Mouse (Mus musculus) MEL (cell line): ENCODE results near the gene Nipal4. TPM values are rescaled to one million over a fixed set of nuclear protein-coding genes. Genes with fewer than 3 reads are reported as not detected.

ENCODE experiments used
- DNase-seq: peaks from one replicate; pipeline ENCODE4 v3.0.0; 2011; ENCODE audit warnings: low read depth, low spot score
- H3K27ac ChIP-seq: 2 replicates; pipeline ENCODE4 v1.5.1; 2012; ENCODE audit warnings: low read depth, mild to moderate bottlenecking, control low read depth, low read length, moderate library complexity; ENCODE audit not compliant: control insufficient read depth
- H3K27me3 ChIP-seq, 2 experiments: fragments of 150-350 bp in 1 of 2; sonication (generic) in 1 of 2; 2 replicates each; pipeline ENCODE4 v1.6.1; 2012; ENCODE audit warnings: low read length in 2 of 2, mild to moderate bottlenecking in 2 of 2, improper control_type of control experiment in 1 of 2, moderate library complexity in 1 of 2; ENCODE audit not compliant: insufficient read depth in 2 of 2, control insufficient read depth in 1 of 2
- H3K36me3 ChIP-seq, 2 experiments: 2 replicates each; pipeline ENCODE4 v1.6.1; 2012 to 2014; ENCODE audit warnings: low read length in 2 of 2, improper control_type of control experiment in 1 of 2, inconsistent platforms in 1 of 2, mild to moderate bottlenecking in 1 of 2; ENCODE audit not compliant: insufficient read depth in 2 of 2, control insufficient read depth in 1 of 2
- H3K4me1 ChIP-seq, 2 experiments: fragments of 150-350 bp in 1 of 2; sonication (generic) in 1 of 2; 2 replicates each; pipeline ENCODE4 v1.6.1; 2012; ENCODE audit warnings: low read length in 2 of 2, improper control_type of control experiment in 1 of 2, mild to moderate bottlenecking in 1 of 2; ENCODE audit not compliant: insufficient read depth in 2 of 2, control insufficient read depth in 1 of 2
- H3K4me3 ChIP-seq, 2 experiments: fragments of 150-350 bp in 1 of 2; sonication (generic) in 1 of 2; 2 replicates each; pipeline ENCODE4 v1.5.1; 2012; ENCODE audit warnings: low read depth in 2 of 2, low read length in 2 of 2, mild to moderate bottlenecking in 2 of 2, moderate library complexity in 2 of 2, control low read depth in 1 of 2, improper control_type of control experiment in 1 of 2; ENCODE audit not compliant: control insufficient read depth in 1 of 2, insufficient read depth in 1 of 2
- H3K79me2 ChIP-seq: 2 replicates; pipeline ENCODE4 v1.6.1; 2012; ENCODE audit warnings: mild to moderate bottlenecking, low read length, moderate library complexity; ENCODE audit not compliant: control insufficient read depth, poor library complexity, insufficient read depth
- H3K9ac ChIP-seq: 2 replicates; pipeline ENCODE4 v1.6.1; 2012; ENCODE audit warnings: low read depth, mild to moderate bottlenecking, control low read depth, low read length, moderate library complexity; ENCODE audit not compliant: control insufficient read depth, poor library complexity, severe bottlenecking
- H3K9me3 ChIP-seq: fragments of 150-350 bp; sonication (generic); replicated peaks from 2 replicates; pipeline ENCODE4 v1.6.1; 2012; ENCODE audit warnings: mild to moderate bottlenecking, low read length, improper control_type of control experiment, moderate library complexity; ENCODE audit not compliant: insufficient read depth
- CHD1 ChIP-seq: IDR thresholded peaks from 2 replicates; pipeline ENCODE4 v1.6.1; 2012; ENCODE audit warnings: low read depth, mild to moderate bottlenecking, inconsistent platforms, low read length, improper control_type of control experiment
- CTCF ChIP-seq, 3 experiments: IDR thresholded peaks in 2 of 3; conservative IDR thresholded peaks in 1 of 3; 2 replicates each; pipeline ENCODE4 v1.5.1; 2011 to 2012; ENCODE audit warnings: low read length in 3 of 3, low read depth in 2 of 3, mild to moderate bottlenecking in 2 of 3, improper control_type of control experiment in 1 of 3, inconsistent platforms in 1 of 3, mixed read lengths in 1 of 3, moderate library complexity in 1 of 3; ENCODE audit not compliant: control insufficient read depth in 1 of 3, insufficient read depth in 1 of 3, poor library complexity in 1 of 3, severe bottlenecking in 1 of 3
- E2F4 ChIP-seq: IDR thresholded peaks from 2 replicates; pipeline ENCODE4 v1.6.1; 2011; ENCODE audit warnings: low read depth, low read length, improper control_type of control experiment, borderline replicate concordance
- EP300 ChIP-seq, 2 experiments: IDR thresholded peaks; 2 replicates each; pipeline ENCODE4 v1.6.1; 2011; ENCODE audit warnings: improper control_type of control experiment in 2 of 2, low read length in 2 of 2, low read depth in 1 of 2, mild to moderate bottlenecking in 1 of 2
- ETS1 ChIP-seq: IDR thresholded peaks from 2 replicates; pipeline ENCODE4 v1.6.1; 2012; ENCODE audit warnings: low read depth, mild to moderate bottlenecking, inconsistent platforms, low read length, improper control_type of control experiment, moderate library complexity
- GATA1 ChIP-seq: IDR thresholded peaks from 2 replicates; pipeline ENCODE4 v1.6.1; 2011; ENCODE audit warnings: low read depth, low read length, improper control_type of control experiment
- MAZ ChIP-seq: IDR thresholded peaks from 2 replicates; pipeline ENCODE4 v1.6.1; 2012; ENCODE audit warnings: low read depth, mild to moderate bottlenecking, inconsistent platforms, low read length, improper control_type of control experiment
- MEF2A ChIP-seq: IDR thresholded peaks from 2 replicates; pipeline ENCODE4 v1.6.1; 2014; ENCODE audit warnings: low read depth, mild to moderate bottlenecking, inconsistent platforms, low read length, improper control_type of control experiment; ENCODE audit not compliant: poor library complexity, insufficient replicate concordance, severe bottlenecking; ENCODE audit errors: extremely low read depth
- MYB ChIP-seq: IDR thresholded peaks from 2 replicates; pipeline ENCODE4 v1.6.1; 2011; ENCODE audit warnings: mild to moderate bottlenecking, low read depth, low read length, improper control_type of control experiment
- NELFE ChIP-seq: IDR thresholded peaks from 2 replicates; pipeline ENCODE4 v1.6.1; 2011; ENCODE audit warnings: low read depth, low read length, improper control_type of control experiment
- NRF1 ChIP-seq: IDR thresholded peaks from 2 replicates; pipeline ENCODE4 v1.6.1; 2014; ENCODE audit warnings: low read depth, mild to moderate bottlenecking, inconsistent platforms, low read length, improper control_type of control experiment, moderate library complexity; ENCODE audit not compliant: poor library complexity, insufficient read depth, severe bottlenecking
- POLR2A ChIP-seq, 2 experiments: IDR thresholded peaks; 2 replicates each; pipeline ENCODE4 v1.6.1; 2011 to 2012; ENCODE audit warnings: low read length in 2 of 2, mild to moderate bottlenecking in 2 of 2, control low read depth in 1 of 2, improper control_type of control experiment in 1 of 2, low read depth in 1 of 2, moderate library complexity in 1 of 2; ENCODE audit not compliant: control insufficient read depth in 1 of 2, insufficient read depth in 1 of 2, poor library complexity in 1 of 2
- RCOR1 ChIP-seq: IDR thresholded peaks from 2 replicates; pipeline ENCODE4 v1.6.1; 2012; ENCODE audit warnings: low read depth, mild to moderate bottlenecking, inconsistent platforms, low read length, improper control_type of control experiment
- SIN3A ChIP-seq: IDR thresholded peaks from 2 replicates; pipeline ENCODE4 v1.6.1; 2012; ENCODE audit warnings: low read length, improper control_type of control experiment, inconsistent platforms
- TAL1 ChIP-seq: IDR thresholded peaks from 2 replicates; pipeline ENCODE4 v1.6.1; 2012; ENCODE audit warnings: mild to moderate bottlenecking, inconsistent platforms, low read length, moderate library complexity, mixed read lengths
- TCF12 ChIP-seq: IDR thresholded peaks from 2 replicates; pipeline ENCODE4 v1.6.1; 2014; ENCODE audit warnings: low read depth, mild to moderate bottlenecking, inconsistent platforms, low read length, improper control_type of control experiment, moderate library complexity
- ZKSCAN1 ChIP-seq: IDR thresholded peaks from 2 replicates; pipeline ENCODE4 v1.6.1; 2012; ENCODE audit warnings: low read depth, mild to moderate bottlenecking, inconsistent platforms, low read length, improper control_type of control experiment, moderate library complexity
- ZMIZ1 ChIP-seq: IDR thresholded peaks from 2 replicates; pipeline ENCODE4 v1.6.1; 2012; ENCODE audit warnings: low read depth, mild to moderate bottlenecking, inconsistent platforms, low read length, improper control_type of control experiment, moderate library complexity
- polyA plus RNA-seq, 2 experiments: library from polyadenylated mRNA; stranded (reverse) in 1 of 2; unstranded in 1 of 2; fragments of >175 nt in 1 of 2; fragments of >200 nt in 1 of 2; gene quantifications; 2 replicates each; pipeline versions ENCODE4 v1.2.1 to v1.2.4; 2012; ENCODE audit warnings: low replicate concordance in 2 of 2, low read depth in 1 of 2; ENCODE audit not compliant: insufficient read length in 2 of 2, insufficient read depth in 1 of 2, missing spikeins in 1 of 2
- total RNA-seq: library from RNA; depleted of rRNA; stranded (reverse); fragments of 300-350 nt; gene quantifications from 2 replicates; pipeline ENCODE4 v1.2.3, GENCODE M21; 2012

Nipal4 gene
- total and polyA plus RNA-seq, 3 experiments = not detected

DNA sequence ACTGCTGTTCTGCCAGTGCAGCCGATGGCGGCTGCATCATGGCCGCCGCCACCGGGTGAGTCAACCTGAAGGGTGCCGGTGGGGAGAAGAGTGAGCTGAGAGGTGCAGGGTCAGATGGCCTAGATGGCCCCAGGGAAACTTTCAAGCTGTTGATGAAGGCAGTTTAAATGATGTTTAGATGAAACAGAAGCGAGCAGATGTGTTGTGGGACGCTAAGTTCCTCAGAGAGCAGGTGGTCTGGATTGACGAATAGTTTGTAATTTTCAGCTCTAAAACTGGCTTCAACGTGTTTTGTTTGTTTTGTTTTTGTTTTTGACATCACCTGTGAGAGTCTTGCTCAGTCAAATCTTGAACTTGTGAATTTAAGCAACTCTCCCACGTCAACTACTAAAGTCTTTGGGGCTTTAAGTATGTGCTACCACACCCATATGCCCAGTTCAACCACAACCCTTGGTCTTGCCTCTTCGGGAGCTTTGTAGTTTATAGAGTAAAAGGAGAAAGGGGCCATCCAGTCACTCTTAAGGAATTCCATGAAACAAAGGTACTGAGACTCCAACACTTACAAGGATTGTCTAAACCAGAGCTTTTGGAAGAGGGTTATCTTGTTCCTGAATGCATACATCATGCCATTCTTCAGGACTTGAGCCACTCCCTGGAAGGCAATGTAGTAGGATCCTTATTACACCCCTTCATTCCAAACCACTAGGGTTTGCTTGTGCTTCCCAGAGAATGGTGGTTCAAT is 41.0 kb downstream of the Nipal4 start:
- H3K9ac ChIP-seq = no peak overlapping the region
- H3K4me1 ChIP-seq = peaks cover 0 to 15% of the 10 kb centered on the region in 2 experiments
- H3K36me3 ChIP-seq = peaks cover 0 to 5% of the 10 kb centered on the region in 2 experiments; a peak in 1 of 4 replicates
- peaks cover 2 to 3% of the 10 kb centered on the region in 2 experiments for H3K27me3 ChIP-seq
- H3K79me2 ChIP-seq = no peaks in the 10 kb centered on the region
- no peak overlapping the region for H3K4me3 ChIP-seq
- H3K27ac ChIP-seq = no peak overlapping the region
- H3K9me3 ChIP-seq = no peaks in the 10 kb centered on the region
- TF ChIP-seq TCF12 (no peak), CHD1 (no peak), POLR2A (IDR thresholded peaks at IDR 0.05; ENCODE audit: control insufficient read depth in 1 of 2, insufficient read depth in 1 of 2, low read depth in 1 of 2, low read length in 2 of 2, poor library complexity in 1 of 2) (no peak), NELFE (no peak), GATA1 (no peak), SIN3A (no peak), ETS1 (no peak), E2F4 (no peak), MEF2A (no peak), ZKSCAN1 (no peak)
- DNase-seq = no peak

- Histone ChIP-seq H3K36me3 (peaks cover 0 to 5% of the 10 kb centered on the region in 2 experiments; a peak in 1 of 4 replicates), H3K4me3 (no peak overlapping the region), H3K79me2 (no peaks in the 10 kb centered on the region), H3K9me3 (no peaks in the 10 kb centered on the region), H3K9ac (no peak overlapping the region), H3K27ac (no peak overlapping the region), H3K4me1 (peaks cover 0 to 8% of the 10 kb centered on the region in 2 experiments; a peak in 3 of 4 replicates), H3K27me3 (peaks cover 6 to 11% of the 10 kb centered on the region in 2 experiments)
- TF ChIP-seq RCOR1 = no peak
- TF ChIP-seq NELFE = no peak
- TF ChIP-seq MYB = no peak
- no peak for TF ChIP-seq TCF12
- TF ChIP-seq MAZ = no peak
- no peak for TF ChIP-seq CHD1
- TF ChIP-seq EP300 (IDR thresholded peaks at IDR 0.05; ENCODE audit: low read depth in 1 of 2, low read length in 2 of 2) = no peak
- no peak for TF ChIP-seq CTCF (IDR thresholded peaks at IDR 0.05 in 2 of 3, conservative IDR thresholded peaks at IDR 0.05 in 1 of 3; ENCODE audit: control insufficient read depth in 1 of 3, insufficient read depth in 1 of 3, low read depth in 2 of 3, low read length in 3 of 3, poor library complexity in 1 of 3, severe bottlenecking in 1 of 3)
- TF ChIP-seq NRF1 = no peak
- TF ChIP-seq ZMIZ1 = no peak
- TF ChIP-seq TAL1 = no peak
- TF ChIP-seq E2F4 = no peak
- DNase-seq = no peak
These were observed 42.9 kb downstream of the Nipal4 start for GRCm38 (mm10) chr11:46123328-46123866.
